Mouse (Mus musculus): ENCODE data around the gene Itfg2. TPM values are rescaled to one million over a fixed set of nuclear protein-coding genes. Genes with fewer than 3 reads are reported as not detected.

The Itfg2 gene
- polyA plus RNA-seq (2021) = 20.4 TPM

DNA sequence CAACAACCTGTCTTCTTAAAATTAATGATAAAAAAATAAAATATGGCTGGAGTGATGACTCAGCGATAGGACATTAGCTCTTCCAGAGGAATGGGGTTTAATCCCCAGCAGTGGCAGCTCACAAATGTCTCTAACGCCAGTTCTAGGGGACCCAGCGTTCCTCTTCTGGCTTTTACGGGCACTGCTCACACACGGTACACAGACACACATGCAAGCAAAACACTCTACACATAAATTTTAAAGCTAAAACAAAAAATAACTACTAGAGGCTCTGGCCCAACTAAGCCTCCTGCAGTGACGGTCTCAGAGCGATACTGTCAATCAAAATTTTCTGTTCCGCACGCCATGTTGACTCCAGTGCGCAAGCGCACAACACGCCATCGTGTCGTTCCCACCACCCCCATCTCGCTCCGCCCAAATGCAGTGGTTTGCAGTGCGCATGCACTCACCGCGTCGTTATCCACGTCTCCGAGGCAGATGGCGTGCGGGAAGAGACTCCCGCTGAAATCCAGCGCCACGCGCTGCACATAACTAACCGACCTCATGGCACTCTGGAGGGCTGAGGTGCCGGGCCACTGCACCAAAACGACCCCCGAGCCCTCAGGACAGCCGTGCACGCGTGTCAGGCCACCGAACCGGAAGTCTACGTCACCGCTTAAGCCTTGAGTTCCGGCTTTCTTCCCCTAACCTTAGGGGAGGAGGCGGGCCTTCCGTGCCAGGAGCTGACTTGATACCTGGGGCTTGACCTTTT, at the start of gene Itfg2:
TSS of gene Itfg2 (minus strand) at position 663 of the 751 bp plus-strand sequence.
- POLR2A ChIA-PET = interaction anchor here (0.6 to 1.0 kb wide), 2 partner anchors 9 to 76 kb away, joined by 3 to 5 read pairs; no protein-coding TSS in a partner anchor
- DNase-seq (ENCODE audit: low read depth, low spot score) (peak; percentile 77), ATAC-seq (peak; percentile 88)
- in situ Hi-C loops (cut with MboI; ENCODE audit: low pct_unique_long_range_greater_than_20kb) = loop anchor here (25.0 kb wide), 1 partner anchor 1087 kb away; no protein-coding TSS in a partner anchor
- no peaks in the 10 kb centered on the region for H3K27me3 ChIP-seq
- TF ChIP-seq CTCF (IDR thresholded peaks at IDR 0.05) = no peak
- CTCF ChIA-PET = interaction anchor here (0.8 to 2.0 kb wide), 4 partner anchors 7 to 55 kb away, joined by 3 to 6 read pairs (median 4); no protein-coding TSS in a partner anchor

GRCm38 (mm10) chr6:128474112-128474511, 49.4 kb upstream of the Itfg2 start:
- in situ Hi-C loops (cut with MboI; ENCODE audit: low pct_unique_long_range_greater_than_20kb) = no loop called here
- ChIA-PET CTCF (no interaction called here), POLR2A (no interaction called here)
- TF ChIP-seq CTCF (IDR thresholded peaks at IDR 0.05) = no peak
- H3K27me3 ChIP-seq = peaks cover 10% of the 10 kb centered on the region
- ATAC-seq (no peak), DNase-seq (ENCODE audit: low read depth, low spot score) (no peak)

GRCm38 (mm10) chr6:128469451-128469850, 44.7 kb upstream of the Itfg2 start:
- DNase-seq (ENCODE audit: low read depth, low spot score) (no peak), ATAC-seq (no peak)
- in situ Hi-C loops (cut with MboI; ENCODE audit: low pct_unique_long_range_greater_than_20kb) = no loop called here
- POLR2A ChIA-PET = no interaction called here
- H3K27me3 ChIP-seq = peaks cover 10% of the 10 kb centered on the region
- TF ChIP-seq CTCF (IDR thresholded peaks at IDR 0.05) = no peak
- CTCF ChIA-PET = interaction anchor here (0.8 to 4.4 kb wide), 2 partner anchors 9 to 24 kb away, joined by 4 to 21 read pairs; no protein-coding TSS in a partner anchor

GRCm38 (mm10) chr6:128467298-128467697, 42.6 kb upstream of the Itfg2 start:
- CTCF ChIA-PET = interaction anchor here (1.0 to 4.4 kb wide), 6 partner anchors 11 to 28 kb away, joined by 3 to 21 read pairs (median 4); no protein-coding TSS in a partner anchor
- ATAC-seq = no peak

GRCm38 (mm10) chr6:128466563-128466962, 41.8 kb upstream of the Itfg2 start:
- TF ChIP-seq CTCF (IDR thresholded peaks at IDR 0.05) = no peak
- no peak for ATAC-seq
- ChIA-PET CTCF (interaction anchor here (1.0 to 4.4 kb wide), 6 partner anchors 10 to 27 kb away, joined by 3 to 21 read pairs (median 4); no protein-coding TSS in a partner anchor), POLR2A (no interaction called here)
- no peak for DNase-seq (ENCODE audit: low read depth, low spot score)
- peaks cover 6% of the 10 kb centered on the region for H3K27me3 ChIP-seq
- in situ Hi-C loops (cut with MboI; ENCODE audit: low pct_unique_long_range_greater_than_20kb) = no loop called here

More at GRCm38 (mm10) chr6:128467298-128467697, 42.6 kb upstream of the Itfg2 start:
- TF ChIP-seq CTCF (IDR thresholded peaks at IDR 0.05) = peak; percentile 60
- H3K27me3 ChIP-seq = peaks cover 10% of the 10 kb centered on the region
- in situ Hi-C loops (cut with MboI; ENCODE audit: low pct_unique_long_range_greater_than_20kb) = no loop called here
- no peak for DNase-seq (ENCODE audit: low read depth, low spot score)
- POLR2A ChIA-PET = no interaction called here

DNA sequence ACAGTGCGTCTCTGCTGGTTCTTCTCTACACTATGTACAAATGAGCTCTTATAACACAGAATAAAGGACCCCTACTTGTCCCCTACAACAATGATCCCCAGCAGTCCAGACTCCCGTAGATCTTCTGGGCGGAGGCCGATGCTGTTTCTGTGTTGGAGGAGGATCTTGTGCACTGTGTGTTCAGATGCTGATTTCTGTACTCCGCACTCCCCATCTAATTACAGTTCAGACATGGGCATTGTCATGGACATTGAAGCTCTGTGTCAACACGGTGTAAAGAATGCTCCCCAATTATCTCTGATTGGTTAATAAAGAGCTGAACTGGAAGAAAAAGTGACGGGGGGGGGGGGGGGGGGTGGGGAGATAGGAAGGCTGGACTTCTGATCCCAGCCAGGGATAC, 41.3 kb upstream of the Itfg2 start:
- peaks cover 2% of the 10 kb centered on the region for H3K27me3 ChIP-seq
- ATAC-seq = no peak
- DNase-seq (ENCODE audit: low read depth, low spot score) = no peak
- in situ Hi-C loops (cut with MboI; ENCODE audit: low pct_unique_long_range_greater_than_20kb) = no loop called here
- ChIA-PET POLR2A (no interaction called here), CTCF (interaction anchor here (4.4 kb wide), 1 partner anchor 13 kb away, joined by 21 read pairs; no protein-coding TSS in a partner anchor)
- TF ChIP-seq CTCF (IDR thresholded peaks at IDR 0.05) = no peak

DNA sequence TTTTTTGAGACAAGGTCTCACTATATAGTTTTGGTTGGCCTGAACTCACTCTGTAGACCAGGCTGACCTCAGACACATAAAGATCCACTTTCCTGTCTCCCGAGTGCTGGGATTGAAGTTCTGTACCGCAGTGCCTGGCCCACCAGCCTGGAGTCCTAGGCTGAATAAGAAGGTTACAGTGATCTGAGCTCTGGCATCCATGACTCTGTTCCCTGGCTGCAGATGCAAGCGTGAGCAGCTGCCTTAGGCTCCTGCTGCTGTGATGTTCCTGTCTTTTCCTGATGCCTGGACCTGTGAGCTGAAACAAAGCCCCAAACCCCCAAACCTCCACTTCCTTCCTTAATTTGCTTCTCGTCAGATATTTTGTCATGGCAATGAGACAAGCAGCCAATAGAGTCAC, 40.3 kb upstream of the Itfg2 start:
- no peaks in the 10 kb centered on the region for H3K27me3 ChIP-seq
- in situ Hi-C loops (cut with MboI; ENCODE audit: low pct_unique_long_range_greater_than_20kb) = no loop called here
- DNase-seq (ENCODE audit: low read depth, low spot score) (no peak), ATAC-seq (no peak)
- no peak for TF ChIP-seq CTCF (IDR thresholded peaks at IDR 0.05)
- ChIA-PET POLR2A (no interaction called here), CTCF (no interaction called here)

GRCm38 (mm10) chr6:128461606-128462005, 36.9 kb upstream of the Itfg2 start:
- no peak for ATAC-seq
- POLR2A ChIA-PET = no interaction called here
- in situ Hi-C loops (cut with MboI; ENCODE audit: low pct_unique_long_range_greater_than_20kb) = no loop called here

GRCm38 (mm10) chr6:128460729-128461503, 36.2 kb upstream of the Itfg2 start:
- H3K27me3 ChIP-seq = no peaks in the 10 kb centered on the region
- CTCF ChIA-PET = interaction anchor here (1.2 to 1.7 kb wide), 2 partner anchors 15 to 19 kb away, joined by 3 to 6 read pairs; no protein-coding TSS in a partner anchor
- ATAC-seq = no peak
- DNase-seq (ENCODE audit: low read depth, low spot score) = no peak
- in situ Hi-C loops (cut with MboI; ENCODE audit: low pct_unique_long_range_greater_than_20kb) = no loop called here
- POLR2A ChIA-PET = no interaction called here
- TF ChIP-seq CTCF (IDR thresholded peaks at IDR 0.05) = no peak

More at GRCm38 (mm10) chr6:128461606-128462005, 36.9 kb upstream of the Itfg2 start:
- no peaks in the 10 kb centered on the region for H3K27me3 ChIP-seq
- CTCF ChIA-PET = interaction anchor here (1.3 kb wide), 1 partner anchor 18 kb away, joined by 3 read pairs; no protein-coding TSS in a partner anchor
- no peak for TF ChIP-seq CTCF (IDR thresholded peaks at IDR 0.05)
- no peak for DNase-seq (ENCODE audit: low read depth, low spot score)

DNA sequence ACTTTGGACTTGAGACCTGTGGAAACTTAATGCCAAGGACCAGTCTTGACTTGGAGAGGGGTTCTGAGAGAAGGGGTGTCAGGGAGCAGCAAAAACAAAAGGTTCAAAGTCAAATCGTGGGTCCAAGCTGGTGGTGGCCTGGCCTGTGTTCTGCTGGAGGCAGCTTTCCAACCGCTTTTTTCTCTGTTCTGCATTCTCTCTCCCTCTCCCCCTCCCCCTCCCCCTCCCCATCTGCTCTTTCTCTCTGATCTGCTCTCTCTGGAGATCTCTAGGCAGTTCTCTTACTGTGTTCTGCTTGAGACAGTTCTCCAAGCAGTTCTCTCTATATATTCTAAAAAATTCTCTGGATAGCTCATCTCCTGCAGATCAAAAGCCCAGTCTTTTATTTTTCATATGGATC, 35.6 kb upstream of the Itfg2 start:
- in situ Hi-C loops (cut with MboI; ENCODE audit: low pct_unique_long_range_greater_than_20kb) = no loop called here
- DNase-seq (ENCODE audit: low read depth, low spot score) (no peak), ATAC-seq (no peak)
- CTCF ChIA-PET = interaction anchor here (1.2 to 1.7 kb wide), 2 partner anchors 14 to 19 kb away, joined by 3 to 6 read pairs; no protein-coding TSS in a partner anchor
- POLR2A ChIA-PET = no interaction called here
- H3K27me3 ChIP-seq = no peaks in the 10 kb centered on the region
- TF ChIP-seq CTCF (IDR thresholded peaks at IDR 0.05) = no peak

All from Patski (cell line).